Mouse (Mus musculus) cerebellum, adult 2 months (tissue): Measurements from ENCODE around the gene Ndufa8. TPM values are rescaled to one million over a fixed set of nuclear protein-coding genes. Genes with fewer than 3 reads are reported as not detected.

ENCODE experiments used
- DNase-seq, 2 experiments: peaks; one replicate each; pipeline ENCODE4 v3.0.0; 2021
- H3K27ac ChIP-seq: fragments of 200-500 bp; 2 replicates; pipeline ENCODE4 v1.5.1; 2012; ENCODE audit warnings: low read length, control low read depth, inconsistent platforms; ENCODE audit not compliant: insufficient read depth
- H3K27me3 ChIP-seq: fragments of 200-500 bp; 2 replicates; pipeline ENCODE4 v1.6.1; 2012; ENCODE audit warnings: inconsistent platforms, mild to moderate bottlenecking, low read length, moderate library complexity; ENCODE audit not compliant: control insufficient read depth, insufficient read depth
- H3K4me1 ChIP-seq: fragments of 200-500 bp; 2 replicates; pipeline ENCODE4 v1.6.1; 2011; ENCODE audit warnings: low read length; ENCODE audit not compliant: control insufficient read depth, insufficient read depth
- H3K4me3 ChIP-seq: fragments of 200-500 bp; replicated peaks from 2 replicates; pipeline ENCODE3; 2011; ENCODE audit warnings: mild to moderate bottlenecking, low read depth, low read length, control low read depth; ENCODE audit not compliant: insufficient read depth
- CTCF ChIP-seq: fragments of 200-500 bp; IDR thresholded peaks from 2 replicates; pipeline ENCODE4 v1.5.1; 2011; ENCODE audit warnings: low read depth, mild to moderate bottlenecking, control low read depth, low read length, moderate library complexity, borderline replicate concordance; ENCODE audit not compliant: insufficient read depth
- POLR2A ChIP-seq: fragments of 200-500 bp; IDR thresholded peaks from 2 replicates; pipeline ENCODE4 v1.6.1; 2011; ENCODE audit warnings: low read length, control low read depth, borderline replicate concordance; ENCODE audit not compliant: insufficient read depth
- WGBS: fragments of 180-500 bp; shearing (Covaris S2); methylation state at CpG from one replicate; pipeline ENCODE4 v1.1.7; 2018; 5-methylcytosine and 5-hydroxymethylcytosine counted together
- polyA plus RNA-seq: library from polyadenylated mRNA; depleted of rRNA; stranded (reverse); fragments of >200 nt; gene quantifications from 2 replicates; pipeline ENCODE4 v1.2.3, GENCODE M21; 2012

Gene Ndufa8
- polyA plus RNA-seq, 1 experiment: 249 TPM

DNA sequence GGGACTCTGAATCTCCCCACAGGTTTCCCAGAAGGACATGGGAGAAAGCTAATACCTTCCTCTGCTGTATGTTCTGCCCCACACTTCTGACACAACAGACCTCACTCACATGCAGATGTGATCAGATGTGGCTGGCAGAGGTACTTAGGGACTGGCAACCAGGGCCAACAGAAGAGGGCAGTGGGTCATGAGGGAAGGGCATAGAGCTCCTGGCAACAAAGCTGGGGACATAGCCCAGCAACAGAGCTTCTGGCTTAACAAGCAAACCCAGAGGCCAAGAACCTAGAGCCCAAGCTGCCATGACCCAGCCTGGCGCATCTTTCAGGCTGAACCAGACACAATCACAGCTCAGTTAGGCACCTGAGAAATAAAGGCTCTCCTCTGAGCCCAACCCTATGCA lies 35.8 kb upstream of the Ndufa8 start:
- 63% methylated on average over 1 of the region's 1 CpGs for WGBS
- no peak for DNase-seq
- H3K27me3 ChIP-seq: no peaks in the 10 kb centered on the region
- H3K27ac ChIP-seq: no peak overlapping the region
- H3K4me1 ChIP-seq: no peaks in the 10 kb centered on the region
- no peak for TF ChIP-seq POLR2A
- TF ChIP-seq CTCF: no peak
- no peak overlapping the region for H3K4me3 ChIP-seq

DNA sequence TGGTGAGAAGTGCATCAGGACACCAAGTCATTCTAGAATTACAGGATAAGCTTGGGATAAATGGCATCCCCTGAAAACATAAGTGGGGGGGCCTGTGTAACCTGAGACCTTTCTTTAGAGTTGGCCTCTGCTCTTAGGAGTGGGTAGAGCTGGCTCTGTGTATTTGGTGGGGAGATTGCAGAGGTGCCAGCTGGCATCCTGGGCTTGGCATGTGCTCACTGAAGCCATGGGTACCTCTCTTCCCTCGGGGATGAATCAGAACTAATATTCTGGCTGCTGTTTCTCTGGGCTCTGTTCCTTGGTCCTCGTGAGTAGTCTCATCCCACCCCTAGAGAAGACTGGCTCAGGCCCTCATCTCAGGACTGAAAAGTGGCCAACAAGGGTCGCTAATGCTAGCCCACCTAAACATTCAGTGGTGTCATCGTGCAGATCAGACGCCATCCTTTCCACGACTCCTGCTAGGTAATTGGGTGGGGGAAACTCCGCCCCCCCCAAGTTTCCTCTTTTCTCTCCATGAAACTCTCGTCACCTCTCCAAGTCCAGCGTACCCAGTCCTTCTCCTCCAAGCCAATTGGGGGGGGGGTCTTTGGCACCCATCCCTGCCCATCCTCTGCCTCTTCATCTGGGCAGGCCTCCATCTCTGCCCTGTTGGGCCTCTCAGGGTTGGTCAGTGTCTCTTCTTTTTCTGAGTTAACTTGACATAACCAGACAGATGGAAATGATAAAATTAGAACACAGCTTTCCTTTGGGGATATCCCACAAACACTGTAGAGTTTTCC lies 33.8 kb upstream of the Ndufa8 start:
- Histone ChIP-seq H3K27ac (no peak overlapping the region), H3K4me1 (no peaks in the 10 kb centered on the region), H3K4me3 (no peak overlapping the region), H3K27me3 (no peaks in the 10 kb centered on the region)
- no peak for TF ChIP-seq CTCF
- no peak for TF ChIP-seq POLR2A
- no peak for DNase-seq
- WGBS: 18% methylated on average over 9 of the region's 9 CpGs

GRCm38 (mm10) chr2:36081446-36081845 lies 32.2 kb upstream of the Ndufa8 start:
- no peaks in the 10 kb centered on the region for H3K27me3 ChIP-seq

DNA sequence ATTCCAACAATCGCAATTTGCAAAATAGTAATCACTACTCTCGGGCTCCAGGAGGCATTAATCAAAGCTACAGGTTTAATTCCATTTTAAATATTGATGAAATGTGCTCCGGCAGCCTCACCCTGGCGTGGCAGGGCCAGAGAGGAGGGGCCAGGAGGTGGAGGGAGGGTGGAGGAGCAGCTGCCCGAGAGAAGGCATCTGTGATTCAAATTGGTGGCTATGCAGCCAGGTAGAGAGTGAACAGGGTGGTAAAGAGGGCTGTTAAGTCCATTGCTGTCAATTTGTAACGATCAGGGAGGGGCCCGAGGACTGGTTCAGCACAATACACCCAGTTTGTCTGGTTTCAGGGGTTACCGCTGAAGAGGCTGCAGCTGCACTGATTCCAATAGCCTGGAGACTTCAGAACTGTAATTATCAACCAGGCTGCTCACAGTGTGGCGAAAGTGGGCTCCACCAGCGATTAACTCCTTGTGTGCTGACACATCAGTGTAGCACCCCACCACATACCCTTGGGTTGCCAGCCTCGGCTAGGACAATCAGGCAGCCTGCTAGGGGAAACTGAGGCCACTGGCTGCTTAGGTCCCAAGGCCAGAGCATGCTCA lies 28.1 kb upstream of the Ndufa8 start:
- Histone ChIP-seq H3K4me1 (no peaks in the 10 kb centered on the region; the same call in 1 of the 2 replicates), H3K27ac (no peak overlapping the region), H3K27me3 (no peaks in the 10 kb centered on the region), H3K4me3 (no peak overlapping the region)
- TF ChIP-seq POLR2A: no peak
- TF ChIP-seq CTCF: no peak
- no peak for DNase-seq
- WGBS: 27% methylated on average over 11 of the region's 11 CpGs

More at GRCm38 (mm10) chr2:36081446-36081845, 32.2 kb upstream of the Ndufa8 start:
- no peak for DNase-seq
- TF ChIP-seq POLR2A: no peak
- TF ChIP-seq CTCF: no peak
- Histone ChIP-seq H3K4me3 (no peak overlapping the region), H3K4me1 (no peaks in the 10 kb centered on the region), H3K27ac (no peak overlapping the region)
- WGBS: 11% methylated on average over 9 of the region's 9 CpGs

GRCm38 (mm10) chr2:36075210-36075609 lies 26.0 kb upstream of the Ndufa8 start:
- Histone ChIP-seq H3K27ac (no peak overlapping the region), H3K4me1 (no peaks in the 10 kb centered on the region; the same call in 1 of the 2 replicates), H3K4me3 (no peak overlapping the region), H3K27me3 (no peaks in the 10 kb centered on the region)
- TF ChIP-seq CTCF: no peak
- no peak for DNase-seq
- 97% methylated on average over 5 of the region's 5 CpGs for WGBS

- 30% methylated on average over 3 of the region's 3 CpGs for WGBS
- TF ChIP-seq CTCF (no peak), POLR2A (no peak)
- H3K27ac ChIP-seq: no peak overlapping the region
Measured at GRCm38 (mm10) chr2:36073781-36074180, 24.6 kb upstream of the Ndufa8 start.

GRCm38 (mm10) chr2:36071660-36072305 lies 22.6 kb upstream of the Ndufa8 start:
- TF ChIP-seq CTCF: no peak
- no peak for TF ChIP-seq POLR2A
- H3K27ac ChIP-seq: no peak overlapping the region
- H3K4me3 ChIP-seq: no peak overlapping the region
- no peaks in the 10 kb centered on the region; the same call in 1 of the 2 replicates for H3K4me1 ChIP-seq
- DNase-seq: no peak
- no peaks in the 10 kb centered on the region for H3K27me3 ChIP-seq
- 73% methylated on average over 8 of the region's 8 CpGs for WGBS

More at GRCm38 (mm10) chr2:36073781-36074180, 24.6 kb upstream of the Ndufa8 start:
- H3K4me3 ChIP-seq: no peak overlapping the region
- no peaks in the 10 kb centered on the region for H3K27me3 ChIP-seq
- no peaks in the 10 kb centered on the region; the same call in 1 of the 2 replicates for H3K4me1 ChIP-seq
- no peak for DNase-seq

GRCm38 (mm10) chr2:36067132-36067531 lies 17.9 kb upstream of the Ndufa8 start:
- 53% methylated on average over 9 of the region's 9 CpGs for WGBS
- Histone ChIP-seq H3K27ac (no peak overlapping the region), H3K4me1 (no peaks in the 10 kb centered on the region), H3K4me3 (no peak overlapping the region), H3K27me3 (no peaks in the 10 kb centered on the region)
- DNase-seq: no peak
- TF ChIP-seq POLR2A (no peak), CTCF (no peak)
